Mouse (Mus musculus): ENCODE results near the gene Lipf.

Lipf gene

DNA sequence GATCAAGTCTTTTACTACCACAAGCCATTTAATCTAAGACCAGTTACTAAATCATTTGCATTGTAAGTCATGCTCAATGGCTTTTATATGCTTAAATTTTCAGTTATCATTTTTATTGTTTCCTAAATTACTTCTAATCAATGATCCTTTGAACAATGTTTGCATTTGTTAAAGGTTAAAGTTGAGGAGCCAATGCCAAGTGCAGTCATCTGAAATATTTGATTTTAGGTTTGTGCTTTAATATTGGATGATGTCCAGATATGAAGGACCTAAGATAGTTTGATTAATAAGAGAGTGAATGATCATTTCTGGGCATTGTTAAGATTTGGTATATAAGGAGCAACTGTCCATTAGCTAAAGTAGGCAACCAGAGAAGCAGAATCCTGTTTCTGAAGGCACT, at the start of gene Lipf:
TSS of gene Lipf (plus strand) at position 301 of the 400 bp plus-strand sequence.
- in situ Hi-C loops (cut with MboI; ENCODE audit: low sequenced_read_pairs), result no loop called here

DNA sequence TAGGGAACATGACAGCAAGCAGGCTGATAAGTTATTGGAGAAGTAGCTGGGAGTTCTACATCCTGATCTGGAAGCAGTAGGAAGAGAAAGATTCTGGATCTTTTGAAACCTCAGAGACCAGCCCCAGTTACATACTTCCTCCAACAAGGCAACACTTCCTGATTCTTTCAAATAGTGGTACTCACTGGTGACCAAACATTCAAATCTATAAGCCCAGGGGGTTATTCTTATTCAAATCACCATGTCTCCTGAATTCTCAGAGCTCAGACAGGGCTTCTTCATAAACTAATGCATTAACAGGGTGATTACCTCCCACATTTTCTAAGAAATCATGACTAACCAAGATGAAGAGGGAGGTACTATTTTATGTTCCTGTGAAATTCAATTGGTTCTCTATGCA, 36.9 kb upstream of the Lipf start:
- in situ Hi-C loops (cut with MboI; ENCODE audit: low sequenced_read_pairs), result no loop called here

GRCm38 (mm10) chr19:33979007-33979406, 18.0 kb downstream of the Lipf start:
- in situ Hi-C loops (cut with MboI; ENCODE audit: low sequenced_read_pairs), result no loop called here

GRCm38 (mm10) chr19:33983043-33983442, 22.1 kb downstream of the Lipf start:
- in situ Hi-C loops (cut with MboI; ENCODE audit: low sequenced_read_pairs), result no loop called here

GRCm38 (mm10) chr19:34008002-34008401, 47.0 kb downstream of the Lipf start, which contains the start of gene Lipk:
Gene Lipk (plus strand): TSS chr19:34008290.
- in situ Hi-C loops (cut with MboI; ENCODE audit: low sequenced_read_pairs), result no loop called here

DNA sequence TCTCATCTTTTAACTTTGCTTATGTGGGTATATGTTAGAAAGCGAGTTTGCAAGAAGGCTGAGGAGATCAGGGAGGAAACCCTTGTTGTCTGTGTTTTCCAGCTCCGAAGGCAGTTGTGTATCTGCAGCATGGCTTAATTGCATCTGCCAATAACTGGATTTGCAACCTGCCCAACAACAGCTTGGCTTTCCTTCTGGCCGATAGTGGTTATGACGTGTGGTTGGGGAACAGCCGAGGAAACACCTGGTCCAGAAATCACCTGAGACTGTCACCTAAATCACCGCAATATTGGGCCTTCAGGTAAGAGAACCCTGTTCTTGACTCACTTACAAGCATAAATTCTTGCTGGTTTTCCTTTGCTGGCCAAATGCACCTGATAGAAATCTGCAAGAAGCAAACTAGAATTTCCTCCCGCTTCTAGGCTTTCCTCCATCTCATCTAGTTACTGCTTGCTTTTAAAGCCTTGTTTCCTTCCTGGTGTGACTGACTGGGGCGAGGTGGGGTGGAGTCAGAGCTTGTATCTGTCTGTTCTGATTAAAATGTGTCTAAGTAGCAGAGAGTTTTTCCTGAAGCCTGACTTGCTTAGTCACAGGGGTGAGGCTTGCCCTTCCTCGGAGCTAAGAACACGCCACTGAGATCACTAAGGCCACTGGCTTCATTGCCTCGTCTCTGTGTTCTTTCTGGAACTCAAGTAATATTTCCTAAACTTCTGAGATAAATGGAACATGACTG, 60.6 kb downstream of the Lipf start:
- in situ Hi-C loops (cut with MboI; ENCODE audit: low sequenced_read_pairs), result no loop called here

DNA sequence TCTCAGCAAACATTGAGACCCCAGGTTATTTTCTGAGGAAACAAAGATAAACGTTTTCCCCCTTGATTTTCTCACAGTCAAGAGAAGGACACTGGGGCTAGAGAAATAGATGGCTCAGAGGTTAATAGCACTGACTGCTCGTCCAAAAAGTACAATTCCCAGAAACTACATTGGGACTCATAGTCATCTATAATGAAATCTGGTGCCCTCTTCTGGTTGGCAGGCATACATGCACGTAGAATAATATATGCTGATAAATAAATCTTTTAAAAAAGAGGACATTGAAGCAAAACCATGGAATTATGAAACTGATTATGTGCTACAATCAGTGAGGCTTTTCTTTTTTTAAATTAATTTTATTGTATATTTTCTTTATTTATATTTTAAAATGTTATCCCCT, 61.8 kb downstream of the Lipf start:
- in situ Hi-C loops (cut with MboI; ENCODE audit: low sequenced_read_pairs), result no loop called here
